ENCODE assay signal across 17 mouse cellular contexts in the genomic region with DNA sequence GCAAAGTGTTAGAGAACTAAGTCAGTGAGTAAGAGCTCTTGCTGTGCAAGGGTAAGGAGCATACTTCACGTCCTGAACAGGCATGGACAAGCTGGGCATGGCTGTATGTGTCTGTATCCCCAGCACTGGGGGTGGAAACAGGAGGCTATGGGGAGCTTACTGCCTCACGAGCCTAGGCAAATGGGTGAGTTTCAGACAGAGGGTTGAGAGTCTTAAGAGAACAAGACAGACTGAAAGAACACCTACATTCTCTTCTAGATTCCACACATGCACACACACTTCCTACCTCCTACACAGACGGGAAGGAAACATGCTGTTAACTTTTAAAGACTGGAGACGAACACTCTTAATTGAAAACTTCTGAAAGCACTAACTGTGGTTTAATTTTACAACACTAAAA.
"Had no signal": no experiment of that assay in that cellular context is flagged by ENCODE, and none has a peak within 500 bp of the region (broad histone marks: within the 10 kb centered on the region; RNA-seq: fewer than 3 reads in every experiment).

No protein-coding gene starts in this region.

- ATAC-seq: liver, postnatal 0 days; lung, postnatal 0 days; midbrain, embryonic 13.5 days; midbrain, embryonic 15.5 days had no signal

- H3K9ac ChIP-seq: liver, postnatal 0 days; lung, embryonic 15.5 days; midbrain, embryonic 13.5 days; midbrain, embryonic 15.5 days; neural tube, embryonic 12.5 days; stomach, embryonic 15.5 days had no signal

- DNase-seq: liver, postnatal 0 days; lung, adult 2 months; lung, postnatal 14 days; lung, postnatal 36 days; thymus, adult 18-20 months; thymus, postnatal 14 days; thymus, postnatal 36 days had no signal

- H3K4me1 ChIP-seq: lung, embryonic 15.5 days; megakaryocyte, embryonic 14.5 days; midbrain, embryonic 13.5 days; midbrain, embryonic 15.5 days; neural tube, embryonic 12.5 days; stomach, embryonic 15.5 days had no signal

- H3K4me2 ChIP-seq: lung, embryonic 15.5 days; midbrain, embryonic 11.5 days; midbrain, embryonic 13.5 days; midbrain, embryonic 15.5 days; neural tube, embryonic 12.5 days; stomach, embryonic 15.5 days had no signal

- H3K4me3 ChIP-seq: lung, embryonic 15.5 days; megakaryocyte, embryonic 14.5 days; midbrain, embryonic 13.5 days; midbrain, embryonic 15.5 days; neural tube, embryonic 12.5 days; stomach, embryonic 15.5 days had no signal

- H3K27ac ChIP-seq: lung, embryonic 15.5 days; macrophage; midbrain, embryonic 13.5 days; midbrain, embryonic 15.5 days; neural tube, embryonic 12.5 days; stomach, embryonic 15.5 days; stomach, postnatal 0 days had no signal

- H3K27me3 ChIP-seq: lung, embryonic 15.5 days; megakaryocyte, embryonic 14.5 days; midbrain, embryonic 13.5 days; midbrain, embryonic 15.5 days; neural tube, embryonic 12.5 days; stomach, embryonic 15.5 days had no signal

- H3K9me3 ChIP-seq: lung, embryonic 15.5 days; megakaryocyte, embryonic 14.5 days; midbrain, embryonic 13.5 days; midbrain, embryonic 15.5 days; neural tube, embryonic 12.5 days; stomach, embryonic 15.5 days had no signal
